Mouse (Mus musculus) 3T3-L1 (cell line): ENCODE results near the gene Gucy2g.
"Not testable (repeated sequence)": the region's sequence is repeated elsewhere in the genome, so short reads cannot be mapped to it uniquely, and the experiment has no call there.

Source experiments
- DNase-seq: peaks from one replicate; pipeline ENCODE4 v3.0.0-alpha.2; 2015; ENCODE audit warnings: low read depth, low spot score

Gucy2g gene

GRCm38 (mm10) chr19:55165954-55166353 lies 75.1 kb downstream of the Gucy2g start:
- DNase-seq: no peak

GRCm38 (mm10) chr19:55165183-55165865 lies 75.7 kb downstream of the Gucy2g start:
- no peak for DNase-seq

- no peak for DNase-seq
These were observed 76.9 kb downstream of the Gucy2g start for GRCm38 (mm10) chr19:55164162-55164561.

GRCm38 (mm10) chr19:55162271-55162670 lies 78.8 kb downstream of the Gucy2g start:
- DNase-seq: no peak

- DNase-seq: no peak
These were observed 81.2 kb downstream of the Gucy2g start for GRCm38 (mm10) chr19:55159826-55160225.

- no peak for DNase-seq
These were observed 82.4 kb downstream of the Gucy2g start for GRCm38 (mm10) chr19:55158606-55159005.

- no peak for DNase-seq
These were observed 84.0 kb downstream of the Gucy2g start for GRCm38 (mm10) chr19:55157029-55157428.

GRCm38 (mm10) chr19:55152983-55153382 lies 88.1 kb downstream of the Gucy2g start:
- no peak for DNase-seq

GRCm38 (mm10) chr19:55152274-55152673 lies 88.8 kb downstream of the Gucy2g start:
- not testable (repeated sequence) for DNase-seq

GRCm38 (mm10) chr19:55149646-55150045 lies 91.4 kb downstream of the Gucy2g start:
- no peak for DNase-seq

- no peak for DNase-seq
These were observed 92.9 kb downstream of the Gucy2g start for GRCm38 (mm10) chr19:55148109-55148508.
